Mouse (Mus musculus) retina, postnatal 7 days (tissue): Measurements from ENCODE around the gene Vamp5.
A peak's percentile ranks its signal among the peaks of the same experiment; 100 is the strongest.

ENCODE experiments used
- DNase-seq: peaks from one replicate; pipeline ENCODE4 v3.0.0-alpha.2; 2012; ENCODE audit warnings: low read depth, low spot score

Vamp5 gene

GRCm38 (mm10) chr6:72366844-72367443 lies 13.3 kb downstream of the Vamp5 start, which contains the start of gene Rnf181:
Gene Rnf181 (minus strand): TSS chr6:72366956.
- no peak for DNase-seq

- no peak for DNase-seq
Observed at GRCm38 (mm10) chr6:72366304-72366703, 14.0 kb downstream of the Vamp5 start.

- no peak for DNase-seq
Observed at GRCm38 (mm10) chr6:72364985-72365384, 15.3 kb downstream of the Vamp5 start.

- no peak for DNase-seq
Observed at GRCm38 (mm10) chr6:72364009-72364408, 16.3 kb downstream of the Vamp5 start.

- peak; percentile 93 for DNase-seq
Observed at GRCm38 (mm10) chr6:72362132-72363028, 17.9 kb downstream of the Vamp5 start.

GRCm38 (mm10) chr6:72361121-72361551 lies 19.1 kb downstream of the Vamp5 start:
- DNase-seq: no peak

- DNase-seq: no peak
Observed at GRCm38 (mm10) chr6:72360599-72360935, 19.7 kb downstream of the Vamp5 start.

GRCm38 (mm10) chr6:72359891-72360598 lies 20.2 kb downstream of the Vamp5 start:
- no peak for DNase-seq

- no peak for DNase-seq
Observed at GRCm38 (mm10) chr6:72359343-72359742, 20.9 kb downstream of the Vamp5 start.

GRCm38 (mm10) chr6:72358086-72358764 lies 22.0 kb downstream of the Vamp5 start:
- no peak for DNase-seq

GRCm38 (mm10) chr6:72357164-72358079 lies 22.8 kb downstream of the Vamp5 start:
- DNase-seq: no peak

- no peak for DNase-seq
Observed at GRCm38 (mm10) chr6:72356001-72356532, 24.2 kb downstream of the Vamp5 start.

- DNase-seq: peak; percentile 77
Observed at GRCm38 (mm10) chr6:72355066-72355911, 25.0 kb downstream of the Vamp5 start, which contains the start of gene Tmem150a. Gene Tmem150a (plus strand): TSS chr6:72355447.

- DNase-seq: no peak
Observed at GRCm38 (mm10) chr6:72354025-72354424, 26.2 kb downstream of the Vamp5 start.

GRCm38 (mm10) chr6:72352636-72353405 lies 27.4 kb downstream of the Vamp5 start:
- DNase-seq: no peak

GRCm38 (mm10) chr6:72350214-72350613 lies 30.1 kb downstream of the Vamp5 start:
- DNase-seq: no peak

- no peak for DNase-seq
Observed at GRCm38 (mm10) chr6:72348411-72348810, 31.9 kb downstream of the Vamp5 start.

- DNase-seq: no peak
Observed at GRCm38 (mm10) chr6:72347166-72347941, 32.9 kb downstream of the Vamp5 start, which contains the start of gene 0610030E20Rik. Gene 0610030E20Rik (plus strand): TSS chr6:72347317.
